In the genomic region with DNA sequence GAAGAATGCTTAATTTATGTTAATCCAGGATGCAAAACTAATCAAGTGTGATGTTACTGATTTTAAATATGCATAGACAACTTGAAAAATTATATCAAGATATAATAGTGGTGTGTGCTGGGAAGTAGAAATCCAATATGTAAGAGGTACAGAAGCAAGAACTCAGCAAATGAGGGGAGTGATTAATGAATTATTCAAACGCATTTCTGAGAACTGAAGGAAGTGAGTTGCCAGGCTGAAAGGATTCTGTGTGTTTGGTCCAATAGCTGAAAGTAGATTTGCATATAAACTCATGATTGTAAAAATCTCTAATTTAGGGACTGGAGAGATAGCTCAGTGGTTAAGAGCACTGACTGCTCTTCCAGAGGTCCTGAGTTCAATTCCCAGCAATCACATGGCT, we compare ENCODE assay signal across 28 mouse cellular contexts.
"Had no signal": no experiment of that assay in that cellular context is flagged by ENCODE, and none has a peak within 500 bp of the region (broad histone marks: within the 10 kb centered on the region; RNA-seq: fewer than 3 reads in every experiment).

No protein-coding gene starts in this region.

- H3K9ac ChIP-seq: heart, embryonic 12.5 days; hindbrain, embryonic 12.5 days; hindbrain, embryonic 14.5 days; intestine, embryonic 15.5 days; limb, embryonic 12.5 days; liver, embryonic 13.5 days; liver, embryonic 15.5 days had no signal

- H3K4me1 ChIP-seq: heart, embryonic 10.5 days; heart, embryonic 12.5 days; hindbrain, embryonic 10.5 days; hindbrain, embryonic 12.5 days; intestine, embryonic 15.5 days; limb, embryonic 10.5 days; limb, embryonic 12.5 days had no signal

- H3K4me2 ChIP-seq: heart, embryonic 12.5 days; hindbrain, embryonic 12.5 days; hindbrain, embryonic 14.5 days; intestine, embryonic 15.5 days; limb, embryonic 12.5 days; liver, embryonic 11.5 days; liver, embryonic 13.5 days; liver, embryonic 15.5 days had no signal

- DNase-seq: gastrocnemius, adult 2 months; gastrocnemius, postnatal 10 days; gastrocnemius, postnatal 25 days; heart, adult 18-20 months; heart, postnatal 10 days; heart, postnatal 4 days; kidney, adult 18-20 months; kidney, adult 8-10 months; kidney, postnatal 10 days; kidney, postnatal 25 days; kidney, postnatal 4 days; liver; liver, embryonic 13.5 days had no signal

- ATAC-seq: hindbrain, embryonic 16.5 days; inflammation-experienced regulatory T-cells, adult 6 months; intestine, embryonic 15.5 days; intestine, postnatal 0 days had no signal

- H3K36me3 ChIP-seq: heart, embryonic 10.5 days; heart, embryonic 12.5 days; hindbrain, embryonic 10.5 days; hindbrain, embryonic 12.5 days; intestine, embryonic 15.5 days; limb, embryonic 10.5 days; limb, embryonic 12.5 days; liver, embryonic 13.5 days; liver, embryonic 15.5 days had no signal

- H3K27ac ChIP-seq: gastrocnemius, adult 2 months; heart, embryonic 10.5 days; hindbrain, embryonic 10.5 days; hindbrain, embryonic 12.5 days; hindbrain, embryonic 14.5 days; intestine, embryonic 15.5 days; layer of hippocampus, adult 2 months; left cerebral cortex, adult 2 months; limb, embryonic 10.5 days; limb, embryonic 12.5 days; liver, embryonic 13.5 days; liver, embryonic 15.5 days had no signal

- H3K9me3 ChIP-seq: heart, embryonic 10.5 days; heart, embryonic 12.5 days; hindbrain, embryonic 10.5 days; hindbrain, embryonic 12.5 days; intestine, embryonic 15.5 days; limb, embryonic 10.5 days; limb, embryonic 12.5 days; liver, embryonic 13.5 days; liver, embryonic 15.5 days had no signal

- H3K27me3 ChIP-seq: heart, embryonic 12.5 days; hindbrain, embryonic 12.5 days; intestine, embryonic 15.5 days; limb, embryonic 12.5 days; liver, embryonic 13.5 days; liver, embryonic 15.5 days had no signal

- H3K4me3 ChIP-seq: gastrocnemius, adult 2 months; heart, embryonic 10.5 days; heart, embryonic 12.5 days; hindbrain, embryonic 10.5 days; hindbrain, embryonic 12.5 days; intestine, embryonic 15.5 days; layer of hippocampus, adult 2 months; left cerebral cortex, adult 2 months; limb, embryonic 10.5 days; limb, embryonic 12.5 days; liver, embryonic 13.5 days; liver, embryonic 15.5 days had no signal
